Mouse (Mus musculus): ENCODE measurements around the gene Dcaf12l2.

Gene Dcaf12l2

GRCm38 (mm10) chrX:44367646-44368521, at the start of gene Dcaf12l2:
Gene Dcaf12l2, minus strand, starts transcription at chrX:44368342.
- no peak for DNase-seq (ENCODE audit: low spot score in 2 of 2)

GRCm38 (mm10) chrX:44367280-44367645, 879 bp downstream of the Dcaf12l2 start:
- no peak for DNase-seq (ENCODE audit: low spot score in 2 of 2)
